Mouse (Mus musculus): Measurements from ENCODE around the gene CN725425. TPM values are rescaled to one million over a fixed set of nuclear protein-coding genes. Genes with fewer than 3 reads are reported as not detected.

CN725425 gene
- polyA plus RNA-seq, 1 experiment from 2014 or later, result not detected

GRCm38 (mm10) chr15:91299319-91299835 lies 100.1 kb downstream of the CN725425 start:
- Histone ChIP-seq H3K4me3 (ENCODE audit: control insufficient read depth in 1 of 2, insufficient read depth in 1 of 2, low read depth in 1 of 2, low read length in 2 of 2) (no peak overlapping the region), H3K4me1 (ENCODE audit: control insufficient read depth in 2 of 2, insufficient read depth in 2 of 2, low read length in 2 of 2) (no peaks in the 10 kb centered on the region), H3K9ac (ENCODE audit: low read length) (no peak overlapping the region), H3K36me3 (ENCODE audit: control insufficient read depth, insufficient read depth, low read length) (no peaks in the 10 kb centered on the region), H3K4me2 (ENCODE audit: low read length) (no peak overlapping the region), H3K27ac (replicated peaks in 1 of 2; ENCODE audit: control insufficient read depth in 1 of 2, insufficient read depth in 1 of 2, low read depth in 2 of 2, low read length in 2 of 2) (no peak overlapping the region), H3K9me3 (ENCODE audit: control insufficient read depth, low read length) (no peaks in the 10 kb centered on the region), H3K27me3 (ENCODE audit: control insufficient read depth, insufficient read depth, low read length) (no peaks in the 10 kb centered on the region)
- no peak for ATAC-seq (ENCODE audit: insufficient number of reproducible peaks, insufficient read depth, low FRiP score, low read depth)
- WGBS, result 79% methylated on average over 11 of the region's 11 CpGs

- no peak for ATAC-seq (ENCODE audit: insufficient number of reproducible peaks, insufficient read depth, low FRiP score, low read depth)
- no peaks in the 10 kb centered on the region for H3K36me3 ChIP-seq (ENCODE audit: control insufficient read depth, insufficient read depth, low read length)
- WGBS, result 14% methylated on average over 3 of the region's 3 CpGs
Observed at GRCm38 (mm10) chr15:91301366-91301765, 102.1 kb downstream of the CN725425 start.

DNA sequence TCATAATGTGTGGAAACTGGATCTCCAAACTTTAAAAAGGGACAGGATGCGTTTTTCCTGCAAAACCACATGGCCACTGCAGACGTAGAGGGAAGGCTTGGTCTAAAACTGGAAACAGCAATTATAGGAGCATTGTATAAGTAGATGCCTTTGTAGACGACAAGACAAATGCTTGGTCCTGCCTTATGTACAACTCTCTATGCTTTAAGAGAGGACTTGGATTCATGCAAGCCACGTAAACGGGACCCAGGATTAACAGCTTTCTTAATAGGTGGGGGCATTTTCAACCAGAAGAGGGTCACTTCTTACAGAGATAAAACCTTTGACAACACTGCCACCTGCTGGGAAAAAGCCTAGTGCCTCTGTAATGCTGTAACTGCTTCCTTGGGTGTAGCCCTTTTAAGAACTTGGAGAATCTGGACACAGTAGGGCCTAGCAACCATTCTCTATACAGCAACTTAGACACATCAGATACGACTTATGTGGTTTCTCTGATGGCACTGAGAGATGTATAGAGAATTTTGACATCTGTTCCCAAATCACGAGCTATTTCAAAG lies 105.1 kb downstream of the CN725425 start:
- Histone ChIP-seq H3K4me1 (ENCODE audit: control insufficient read depth in 2 of 2, insufficient read depth in 2 of 2, low read length in 2 of 2) (no peaks in the 10 kb centered on the region), H3K36me3 (ENCODE audit: control insufficient read depth, insufficient read depth, low read length) (no peaks in the 10 kb centered on the region), H3K27ac (replicated peaks in 1 of 2; ENCODE audit: control insufficient read depth in 1 of 2, insufficient read depth in 1 of 2, low read depth in 2 of 2, low read length in 2 of 2) (no peak overlapping the region), H3K9ac (ENCODE audit: low read length) (no peak overlapping the region), H3K4me3 (ENCODE audit: control insufficient read depth in 1 of 2, insufficient read depth in 1 of 2, low read depth in 1 of 2, low read length in 2 of 2) (no peak overlapping the region), H3K27me3 (ENCODE audit: control insufficient read depth, insufficient read depth, low read length) (no peaks in the 10 kb centered on the region), H3K4me2 (ENCODE audit: low read length) (no peak overlapping the region), H3K9me3 (ENCODE audit: control insufficient read depth, low read length) (no peaks in the 10 kb centered on the region)
- WGBS, result 46% methylated on average over 7 of the region's 7 CpGs
- no peak for ATAC-seq (ENCODE audit: insufficient number of reproducible peaks, insufficient read depth, low FRiP score, low read depth)

More at GRCm38 (mm10) chr15:91301366-91301765, 102.1 kb downstream of the CN725425 start:
- Histone ChIP-seq H3K9me3 (ENCODE audit: control insufficient read depth, low read length) (no peaks in the 10 kb centered on the region), H3K4me3 (ENCODE audit: control insufficient read depth in 1 of 2, insufficient read depth in 1 of 2, low read depth in 1 of 2, low read length in 2 of 2) (no peak overlapping the region), H3K9ac (ENCODE audit: low read length) (no peak overlapping the region), H3K4me2 (ENCODE audit: low read length) (no peak overlapping the region), H3K27ac (replicated peaks in 1 of 2; ENCODE audit: control insufficient read depth in 1 of 2, insufficient read depth in 1 of 2, low read depth in 2 of 2, low read length in 2 of 2) (no peak overlapping the region), H3K4me1 (ENCODE audit: control insufficient read depth in 2 of 2, insufficient read depth in 2 of 2, low read length in 2 of 2) (no peaks in the 10 kb centered on the region), H3K27me3 (ENCODE audit: control insufficient read depth, insufficient read depth, low read length) (no peaks in the 10 kb centered on the region)

Other genes with a start within 250 kb of the CN725425 start
- 5.4 and 5.7 TPM in 2 replicates for gene Kif21a, start 149.5 kb upstream of the CN725425 start, polyA plus RNA-seq (2014; fragmentation: Nextera tagmentation; extraction: Ambion mirVana)
- 0.85 and 0.92 TPM in 2 replicates for gene Abcd2, start 7.7 kb upstream of the CN725425 start, polyA plus RNA-seq (2014; fragmentation: Nextera tagmentation; extraction: Ambion mirVana)